Mouse (Mus musculus): Measurements from ENCODE around the gene Ulk2.
"Not testable (repeated sequence)": the region's sequence is repeated elsewhere in the genome, so short reads cannot be mapped to it uniquely, and the experiment has no call there.

The Ulk2 gene

GRCm38 (mm10) chr11:61854988-61855411 lies at the start of gene Ulk2:
Ulk2 (minus strand) TSS chr11:61855073.
- peak; percentile 84 to 89 for DNase-seq (ENCODE audit: low spot score in 2 of 2)

GRCm38 (mm10) chr11:61882183-61882582 lies 27.3 kb upstream of the Ulk2 start:
- peak in 1 of 2 experiments; percentile 8 for DNase-seq (ENCODE audit: low spot score in 2 of 2)

- no peak for DNase-seq (ENCODE audit: low spot score in 2 of 2)
Observed at GRCm38 (mm10) chr11:61879921-61880320, 25.0 kb upstream of the Ulk2 start.

GRCm38 (mm10) chr11:61871881-61872280 lies 17.0 kb upstream of the Ulk2 start:
- no peak for DNase-seq (ENCODE audit: low spot score in 2 of 2)

- DNase-seq (ENCODE audit: low spot score in 2 of 2), result no peak
Observed at GRCm38 (mm10) chr11:61866856-61867255, 12.0 kb upstream of the Ulk2 start.

GRCm38 (mm10) chr11:61861781-61862547 lies 7.1 kb upstream of the Ulk2 start:
- DNase-seq (ENCODE audit: low spot score in 2 of 2), result no peak

- no peak for DNase-seq (ENCODE audit: low spot score in 2 of 2)
Observed at GRCm38 (mm10) chr11:61859316-61859715, 4.4 kb upstream of the Ulk2 start.

GRCm38 (mm10) chr11:61855539-61855938 lies 666 bp upstream of the Ulk2 start:
- DNase-seq (ENCODE audit: low spot score in 2 of 2), result peak in 1 of 2 experiments; percentile 7

GRCm38 (mm10) chr11:61854211-61854987 lies 474 bp downstream of the Ulk2 start:
- peak; percentile 74 to 81 for DNase-seq (ENCODE audit: low spot score in 2 of 2)

- no peak for DNase-seq (ENCODE audit: low spot score in 2 of 2)
Observed at GRCm38 (mm10) chr11:61853659-61854058, 1.2 kb downstream of the Ulk2 start.

- no peak for DNase-seq (ENCODE audit: low spot score in 2 of 2)
Observed at GRCm38 (mm10) chr11:61852916-61853315, 2.0 kb downstream of the Ulk2 start.

- peak in 1 of 2 experiments; percentile 14 for DNase-seq (ENCODE audit: low spot score in 2 of 2)
Observed at GRCm38 (mm10) chr11:61851195-61851594, 3.7 kb downstream of the Ulk2 start.

- peak in 1 of 2 experiments; percentile 7 for DNase-seq (ENCODE audit: low spot score in 2 of 2)
Observed at GRCm38 (mm10) chr11:61840663-61841062, 14.2 kb downstream of the Ulk2 start.

- no peak for DNase-seq (ENCODE audit: low spot score in 2 of 2)
Observed at GRCm38 (mm10) chr11:61839940-61840339, 14.9 kb downstream of the Ulk2 start.

GRCm38 (mm10) chr11:61839182-61839581 lies 15.7 kb downstream of the Ulk2 start:
- DNase-seq (ENCODE audit: low spot score in 2 of 2), result no peak

- no peak for DNase-seq (ENCODE audit: low spot score in 2 of 2)
Observed at GRCm38 (mm10) chr11:61809793-61810192, 45.1 kb downstream of the Ulk2 start.

GRCm38 (mm10) chr11:61808551-61809117 lies 46.2 kb downstream of the Ulk2 start:
- no peak for DNase-seq (ENCODE audit: low spot score in 2 of 2)

GRCm38 (mm10) chr11:61793441-61793840 lies 61.4 kb downstream of the Ulk2 start:
- no peak for DNase-seq (ENCODE audit: low spot score in 2 of 2)

GRCm38 (mm10) chr11:61788550-61788949 lies 66.3 kb downstream of the Ulk2 start:
- no peak for DNase-seq (ENCODE audit: low spot score in 2 of 2)

GRCm38 (mm10) chr11:61782526-61782925 lies 72.3 kb downstream of the Ulk2 start:
- DNase-seq (ENCODE audit: low spot score in 2 of 2), result not testable (repeated sequence)

GRCm38 (mm10) chr11:61774551-61775149 lies 80.2 kb downstream of the Ulk2 start:
- DNase-seq (ENCODE audit: low spot score in 2 of 2), result no peak
